Mouse (Mus musculus): ENCODE measurements around the gene Loxl3.

Loxl3 gene

GRCm38 (mm10) chr6:83017190-83017589 lies 16.8 kb upstream of the Loxl3 start:
- no peak for DNase-seq (ENCODE audit: low spot score in 2 of 2)

GRCm38 (mm10) chr6:83019044-83019443 lies 14.9 kb upstream of the Loxl3 start:
- DNase-seq (ENCODE audit: low spot score in 2 of 2) = no peak

DNA sequence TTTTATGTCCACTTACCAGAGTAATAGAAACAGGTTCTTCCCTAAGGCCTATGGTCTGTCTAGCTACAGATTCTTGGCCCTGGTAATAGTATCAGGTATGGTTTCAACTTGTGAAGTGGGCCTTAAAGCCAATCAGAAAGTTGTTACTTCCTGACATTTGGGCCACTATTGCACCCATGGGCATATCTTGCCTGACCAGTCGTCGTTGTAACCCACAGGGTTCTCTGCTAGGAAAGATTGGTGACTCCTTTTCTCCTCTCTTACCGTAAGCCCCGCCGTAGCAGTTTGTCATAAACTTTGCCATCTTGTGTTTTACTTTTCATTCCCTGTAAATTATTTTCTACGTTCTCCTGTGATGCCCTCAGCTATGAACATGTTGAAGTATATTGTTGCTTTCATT lies 13.9 kb upstream of the Loxl3 start:
- DNase-seq (ENCODE audit: low spot score in 2 of 2) = peak in 1 of 2 experiments; percentile 50

DNA sequence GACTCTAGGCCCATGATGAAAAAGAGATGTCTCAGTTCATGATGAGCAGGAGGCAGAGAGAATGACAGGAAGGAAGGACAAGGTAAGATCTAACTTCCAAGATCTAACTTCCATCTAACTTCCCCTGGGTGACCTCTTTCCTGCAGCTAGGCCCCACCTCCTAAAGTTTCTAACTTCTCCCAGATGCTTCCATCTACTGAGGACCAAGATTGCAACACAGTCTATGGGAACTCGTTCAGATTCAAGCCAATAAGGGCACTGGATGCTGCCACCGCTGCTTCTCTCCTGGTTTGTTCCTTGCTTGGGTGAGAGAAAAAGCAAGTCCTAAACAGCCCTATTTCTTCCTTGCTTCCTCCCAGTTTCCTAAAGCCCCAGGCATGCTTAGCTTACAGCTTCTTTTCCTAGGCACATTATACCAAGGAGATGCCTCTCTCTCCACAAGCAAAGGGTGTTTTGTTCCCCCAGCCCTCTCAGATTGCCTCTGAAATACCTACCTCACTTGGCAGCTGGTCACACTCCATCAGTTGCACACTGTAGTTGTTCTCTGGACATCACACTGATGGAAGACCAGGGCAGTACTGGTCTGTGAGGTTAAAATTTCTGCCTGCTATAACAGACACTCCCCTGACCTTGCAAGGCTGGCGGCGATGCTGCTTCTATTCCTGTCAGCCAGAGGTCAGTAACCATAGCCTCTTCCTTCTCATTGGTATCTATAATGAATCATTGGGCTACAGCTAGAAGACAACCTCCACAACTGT lies 13.0 kb upstream of the Loxl3 start:
- no peak for DNase-seq (ENCODE audit: low spot score in 2 of 2)

DNA sequence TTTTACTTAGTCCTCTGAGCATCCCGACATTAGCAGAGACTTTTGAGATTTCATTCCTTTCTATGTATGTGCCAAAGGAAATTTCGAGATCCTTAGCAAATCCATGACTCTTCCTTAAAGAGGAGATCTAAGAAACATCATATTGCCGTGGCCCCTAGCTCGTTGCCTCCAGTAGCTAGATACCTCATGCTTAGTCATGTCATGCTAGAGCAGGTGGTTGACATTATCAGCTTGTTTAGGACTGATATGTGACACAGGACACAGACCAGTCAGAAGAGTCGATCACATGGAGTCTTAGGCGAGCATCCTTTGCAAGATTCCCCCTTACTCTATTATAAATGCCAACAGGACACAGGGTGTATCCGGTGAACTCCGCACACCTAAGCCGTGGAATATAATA lies 11.0 kb upstream of the Loxl3 start:
- no peak for DNase-seq (ENCODE audit: low spot score in 2 of 2)

- DNase-seq (ENCODE audit: low spot score in 2 of 2) = no peak
These were observed 10.2 kb upstream of the Loxl3 start for GRCm38 (mm10) chr6:83023786-83024185.

- no peak for DNase-seq (ENCODE audit: low spot score in 2 of 2)
These were observed 9.6 kb upstream of the Loxl3 start for GRCm38 (mm10) chr6:83024421-83024820.

DNA sequence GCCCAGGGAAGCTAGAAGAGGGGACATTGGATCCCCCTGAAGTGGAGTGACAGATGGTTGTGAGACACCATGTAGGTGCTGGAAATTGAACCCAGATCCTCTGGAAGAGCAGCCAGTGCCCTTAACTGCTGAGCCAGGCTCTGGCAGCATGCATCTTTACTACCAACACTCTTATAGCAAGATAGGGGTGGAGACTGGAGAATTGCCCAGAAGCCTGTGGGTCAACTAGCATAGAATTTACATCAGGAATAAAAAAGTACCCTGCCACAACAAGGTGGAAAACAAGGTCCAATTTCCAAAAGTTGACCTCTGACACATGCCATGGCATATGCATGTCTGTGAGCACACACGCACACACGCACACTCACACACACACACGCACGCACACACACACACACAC lies 8.8 kb upstream of the Loxl3 start:
- no peak for DNase-seq (ENCODE audit: low spot score in 2 of 2)

- DNase-seq (ENCODE audit: low spot score in 2 of 2) = no peak
These were observed 6.7 kb upstream of the Loxl3 start for GRCm38 (mm10) chr6:83027293-83027692.

DNA sequence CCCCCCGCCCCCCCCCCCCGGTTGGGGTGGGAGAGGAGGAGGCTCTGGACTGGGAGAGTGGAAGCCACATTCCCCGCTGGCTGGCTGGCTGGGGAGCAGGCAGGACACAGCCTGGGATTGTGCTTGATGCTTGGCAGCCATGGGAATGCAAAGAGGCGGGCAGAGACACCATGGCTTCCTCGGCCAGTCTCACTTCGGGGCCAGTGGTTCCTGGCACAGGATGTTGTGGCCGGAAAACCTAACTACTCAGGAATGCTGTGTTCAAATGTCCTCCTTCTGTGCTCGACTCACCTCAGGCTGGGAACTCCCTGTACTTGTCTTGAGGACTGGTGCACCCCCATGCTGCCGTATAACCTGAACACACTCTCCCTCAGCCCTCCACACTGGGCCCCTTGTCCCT lies 6.3 kb upstream of the Loxl3 start:
- no peak for DNase-seq (ENCODE audit: low spot score in 2 of 2)

DNA sequence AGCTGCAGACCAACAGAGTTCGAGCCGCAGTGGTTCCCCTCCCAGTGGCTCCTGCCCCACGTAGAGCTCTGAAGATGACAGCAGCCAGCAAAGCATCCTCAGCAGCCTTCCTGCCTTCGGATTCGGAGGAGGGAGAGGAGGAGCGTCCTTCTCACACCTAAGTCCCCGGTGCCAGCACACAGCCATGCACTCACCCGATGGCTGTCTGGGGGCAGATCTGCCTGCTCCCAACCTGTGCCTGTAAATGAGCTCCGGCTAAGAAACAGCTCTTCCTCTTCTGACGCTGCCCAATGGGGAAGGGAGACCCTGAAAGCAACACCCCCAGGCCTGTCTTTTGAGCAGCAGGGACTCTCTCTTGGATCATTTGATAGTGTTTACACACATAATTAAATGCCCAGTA lies 4.2 kb upstream of the Loxl3 start:
- no peak for DNase-seq (ENCODE audit: low spot score in 2 of 2)

DNA sequence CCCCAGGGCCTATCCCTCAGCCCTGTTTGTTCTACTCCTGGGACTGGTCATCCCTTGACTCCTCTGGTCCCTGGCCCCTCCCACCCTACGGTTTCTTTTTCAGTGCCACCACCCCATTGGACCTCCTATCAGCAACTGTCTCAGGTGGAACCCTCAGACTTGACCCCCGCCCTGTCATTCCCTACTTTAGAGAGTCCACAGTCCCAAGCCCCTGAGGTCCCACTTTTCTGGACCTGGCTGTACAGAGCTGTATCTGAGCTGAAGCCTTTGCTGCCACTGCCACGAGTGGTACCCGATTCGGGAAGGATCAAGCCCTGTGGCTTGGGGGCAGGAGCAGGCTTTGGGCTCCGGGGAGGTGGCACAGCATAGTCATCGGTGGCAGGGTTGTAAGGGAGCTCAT lies 2.9 kb upstream of the Loxl3 start:
- no peak for DNase-seq (ENCODE audit: low spot score in 2 of 2)

DNA sequence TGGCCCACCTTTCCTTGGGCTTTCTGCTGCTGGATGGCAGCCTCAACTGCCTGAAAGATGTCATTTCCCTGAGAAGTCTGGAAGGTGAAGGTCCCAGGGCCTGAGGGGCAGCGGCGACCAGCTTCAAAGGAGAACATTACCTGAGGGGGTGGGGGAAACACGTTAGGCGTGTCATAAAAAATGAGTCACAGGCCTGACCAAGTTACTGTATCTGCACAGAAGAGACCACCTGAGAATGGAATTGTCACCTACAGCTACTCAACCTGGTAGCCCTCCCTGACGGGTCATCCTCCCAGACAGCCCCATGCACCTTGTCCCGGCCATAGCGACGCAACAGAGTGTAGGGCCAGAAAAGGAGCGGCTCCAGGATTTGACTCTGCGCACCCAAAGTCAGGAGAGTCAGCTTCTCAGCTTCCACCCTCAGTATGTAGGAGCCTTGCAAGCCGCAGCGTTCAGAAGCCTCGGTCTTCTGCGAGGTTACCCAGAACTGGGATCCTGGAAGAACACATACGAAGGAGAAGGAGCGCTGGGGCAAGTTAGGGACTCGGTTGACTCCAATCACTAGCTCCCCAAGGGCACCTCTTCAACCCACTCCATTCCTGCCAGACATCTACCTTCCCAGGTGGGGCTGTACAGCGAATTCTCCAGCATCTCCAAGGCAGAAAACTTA lies 1.9 kb upstream of the Loxl3 start:
- DNase-seq (ENCODE audit: low spot score in 2 of 2) = no peak

- peak; percentile 66 to 86 for DNase-seq (ENCODE audit: low spot score in 2 of 2)
These were observed 1.2 kb upstream of the Loxl3 start for GRCm38 (mm10) chr6:83032769-83033191.

DNA sequence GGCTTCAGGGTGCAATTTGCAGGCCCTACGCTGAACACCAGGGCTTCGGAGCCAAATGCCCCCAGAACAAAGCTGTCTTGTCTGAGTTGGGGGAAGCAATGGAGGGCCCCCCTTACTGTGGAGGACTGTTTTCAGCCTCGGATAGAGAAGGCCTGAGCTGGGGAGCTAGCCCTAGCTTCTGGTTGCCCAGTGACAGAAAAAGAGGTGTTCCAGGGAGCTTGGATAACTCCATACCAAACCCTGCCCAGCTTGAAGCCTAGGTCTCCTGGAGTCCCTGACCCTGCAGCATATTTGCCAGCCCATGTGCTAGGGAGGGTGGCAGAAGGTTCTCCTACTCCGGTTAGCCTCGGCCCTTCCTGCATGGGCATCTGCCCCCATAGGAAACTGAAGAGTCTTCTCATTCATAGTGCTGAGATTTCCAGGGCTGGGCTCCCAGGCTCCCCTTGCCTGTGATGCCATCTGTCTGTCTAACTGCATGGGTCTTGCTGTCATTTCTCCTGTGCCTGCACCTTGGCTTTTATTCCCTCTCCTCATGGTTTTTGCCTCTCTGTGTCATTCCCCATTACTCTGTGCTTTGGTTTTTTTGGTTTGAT lies 586 bp downstream of the Loxl3 start:
- DNase-seq (ENCODE audit: low spot score in 2 of 2) = no peak

DNA sequence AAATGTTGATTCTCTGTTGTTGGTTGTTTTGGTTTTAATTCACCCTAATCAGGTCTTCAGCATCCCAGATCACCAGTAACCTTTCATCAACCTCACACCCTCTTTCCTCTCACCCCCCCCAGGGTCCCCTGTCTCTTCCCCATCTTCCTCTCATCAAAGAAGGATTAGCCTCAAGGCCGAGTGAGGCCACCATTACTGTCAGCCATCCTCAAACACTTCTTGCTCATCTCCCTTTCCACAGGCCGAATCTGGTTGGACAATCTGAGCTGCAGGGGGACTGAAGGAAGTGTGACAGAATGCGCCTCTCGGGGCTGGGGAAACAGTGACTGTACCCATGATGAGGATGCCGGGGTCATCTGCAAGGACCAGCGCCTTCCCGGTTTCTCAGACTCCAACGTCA lies 3.2 kb downstream of the Loxl3 start:
- no peak for DNase-seq (ENCODE audit: low spot score in 2 of 2)

DNA sequence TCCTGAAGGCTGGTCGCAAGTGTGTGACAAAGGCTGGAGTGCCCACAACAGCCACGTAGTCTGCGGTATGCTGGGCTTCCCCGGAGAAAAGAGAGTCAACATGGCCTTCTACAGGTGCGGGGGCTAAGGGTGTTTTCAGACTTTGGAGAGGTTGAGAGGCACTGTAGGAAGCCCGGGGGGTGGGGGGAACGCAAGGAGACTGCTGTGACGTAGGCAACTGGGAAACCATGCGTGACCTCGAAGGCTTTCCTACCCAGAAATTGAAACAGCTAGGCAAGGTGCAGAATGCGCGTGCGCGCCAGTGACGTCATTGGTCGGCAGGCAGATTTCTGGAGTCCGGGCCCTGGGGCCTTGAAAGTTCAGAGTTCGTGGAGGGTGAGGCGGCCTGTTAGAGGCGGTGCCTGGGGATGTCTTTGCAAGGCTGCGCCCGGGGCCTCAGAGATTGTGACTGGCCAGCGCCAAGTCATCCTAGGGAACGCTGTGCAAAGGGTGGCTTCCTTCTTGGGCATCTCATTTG lies 4.6 kb downstream of the Loxl3 start:
- peak; percentile 95 to 98 for DNase-seq (ENCODE audit: low spot score in 2 of 2)

DNA sequence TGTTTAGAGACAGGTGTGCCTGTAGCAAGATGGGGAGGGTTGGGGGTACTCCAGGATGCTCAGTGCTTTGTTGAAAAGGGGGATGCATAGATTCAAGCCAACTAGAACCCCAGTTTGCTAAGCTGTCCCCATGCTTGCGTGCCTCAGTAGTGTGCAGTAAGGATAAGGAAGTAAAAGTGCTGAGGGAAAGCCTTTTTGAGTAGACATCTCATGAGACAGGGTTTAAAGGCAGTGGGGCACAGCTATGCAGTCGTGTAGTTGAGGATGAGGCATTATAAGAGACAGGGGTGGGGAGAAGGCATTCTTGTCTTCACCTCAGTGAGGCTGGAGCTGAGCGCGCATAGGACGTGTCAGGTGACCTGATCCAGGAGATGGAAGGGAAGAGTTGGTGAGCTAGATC lies 6.6 kb downstream of the Loxl3 start:
- no peak for DNase-seq (ENCODE audit: low spot score in 2 of 2)

DNA sequence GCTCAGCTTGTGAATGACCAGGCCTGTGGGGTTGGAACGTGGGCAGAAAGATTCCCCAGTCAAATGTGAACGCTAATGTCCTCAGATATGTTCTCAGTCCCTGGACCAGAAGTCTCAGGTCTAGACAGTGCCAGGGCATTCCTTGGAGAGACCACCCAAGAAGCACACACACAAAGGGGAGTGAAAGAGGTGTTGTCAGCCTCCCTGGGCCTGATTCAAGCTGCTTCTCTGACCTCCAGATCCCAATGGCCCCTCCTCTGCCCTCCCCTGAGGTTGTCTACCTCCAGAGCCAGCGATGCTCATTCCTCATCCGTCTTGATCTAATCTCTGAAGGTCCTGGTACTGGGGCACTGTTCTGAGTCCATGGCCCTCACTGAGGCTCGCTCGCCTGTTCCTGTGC lies 9.6 kb downstream of the Loxl3 start:
- DNase-seq (ENCODE audit: low spot score in 2 of 2) = no peak

- DNase-seq (ENCODE audit: low spot score in 2 of 2) = no peak
These were observed 10.0 kb downstream of the Loxl3 start for GRCm38 (mm10) chr6:83043993-83044392.

GRCm38 (mm10) chr6:83044742-83045141 lies 10.8 kb downstream of the Loxl3 start:
- DNase-seq (ENCODE audit: low spot score in 2 of 2) = no peak

- no peak for DNase-seq (ENCODE audit: low spot score in 2 of 2)
These were observed 15.4 kb downstream of the Loxl3 start for GRCm38 (mm10) chr6:83049367-83049766.

Measured in spleen, postnatal 4 days (tissue).